Mouse (Mus musculus) lung, postnatal 14 days (tissue): ENCODE results near the gene Prmt7.
A peak's percentile ranks its signal among the peaks of the same experiment; 100 is the strongest.
"Not testable (repeated sequence)": the region's sequence is repeated elsewhere in the genome, so short reads cannot be mapped to it uniquely, and the experiment has no call there.

Experiments used
- DNase-seq: peaks from one replicate; pipeline ENCODE4 v3.0.0; 2021

Gene Prmt7

GRCm38 (mm10) chr8:106210821-106211345 lies at the start of gene Prmt7, which contains the start of gene Slc7a6os:
Prmt7 (plus strand) TSS chr8:106210936.
Slc7a6os (minus strand) TSS chr8:106210935.
- DNase-seq: peak; percentile 95

- no peak for DNase-seq
Measured at GRCm38 (mm10) chr8:106163251-106163650, 47.5 kb upstream of the Prmt7 start.

- peak; percentile 84 for DNase-seq
Measured at GRCm38 (mm10) chr8:106165460-106165859, 45.3 kb upstream of the Prmt7 start.

- peak; percentile 88 for DNase-seq
Measured at GRCm38 (mm10) chr8:106168356-106169016, 42.2 kb upstream of the Prmt7 start, which contains the start of gene Slc7a6. Slc7a6 (plus strand) TSS chr8:106168857.

- DNase-seq: peak; percentile 47
Measured at GRCm38 (mm10) chr8:106169017-106169933, 41.5 kb upstream of the Prmt7 start.

- no peak for DNase-seq
Measured at GRCm38 (mm10) chr8:106169934-106170480, 40.7 kb upstream of the Prmt7 start.

- no peak for DNase-seq
Measured at GRCm38 (mm10) chr8:106173566-106173965, 37.2 kb upstream of the Prmt7 start.

GRCm38 (mm10) chr8:106176891-106177290 lies 33.8 kb upstream of the Prmt7 start:
- DNase-seq: no peak

- no peak for DNase-seq
Measured at GRCm38 (mm10) chr8:106177594-106177993, 33.1 kb upstream of the Prmt7 start.

- no peak for DNase-seq
Measured at GRCm38 (mm10) chr8:106178428-106178827, 32.3 kb upstream of the Prmt7 start.

- DNase-seq: peak; percentile 28
Measured at GRCm38 (mm10) chr8:106185628-106186270, 25.0 kb upstream of the Prmt7 start.

GRCm38 (mm10) chr8:106186394-106186793 lies 24.3 kb upstream of the Prmt7 start:
- no peak for DNase-seq

- no peak for DNase-seq
Measured at GRCm38 (mm10) chr8:106189162-106189561, 21.6 kb upstream of the Prmt7 start.

GRCm38 (mm10) chr8:106191639-106192038 lies 19.1 kb upstream of the Prmt7 start:
- DNase-seq: no peak

GRCm38 (mm10) chr8:106193162-106193561 lies 17.6 kb upstream of the Prmt7 start:
- DNase-seq: no peak

GRCm38 (mm10) chr8:106194062-106194461 lies 16.7 kb upstream of the Prmt7 start:
- DNase-seq: no peak

GRCm38 (mm10) chr8:106198741-106199140 lies 12.0 kb upstream of the Prmt7 start:
- DNase-seq: peak; percentile 52

- DNase-seq: not testable (repeated sequence)
Measured at GRCm38 (mm10) chr8:106199596-106199995, 11.1 kb upstream of the Prmt7 start.

GRCm38 (mm10) chr8:106210035-106210731 lies 553 bp upstream of the Prmt7 start:
- DNase-seq: no peak

- no peak for DNase-seq
Measured at GRCm38 (mm10) chr8:106211421-106211820, 685 bp downstream of the Prmt7 start.

- DNase-seq: no peak
Measured at GRCm38 (mm10) chr8:106213959-106214358, 3.2 kb downstream of the Prmt7 start.

GRCm38 (mm10) chr8:106219620-106220019 lies 8.9 kb downstream of the Prmt7 start:
- DNase-seq: no peak
